Mouse (Mus musculus): Measurements from ENCODE around the gene Ddx23. TPM values are rescaled to one million over a fixed set of nuclear protein-coding genes. Genes with fewer than 3 reads are reported as not detected.

Gene Ddx23
- polyA plus RNA-seq, 1 experiment: 30.2 TPM

DNA sequence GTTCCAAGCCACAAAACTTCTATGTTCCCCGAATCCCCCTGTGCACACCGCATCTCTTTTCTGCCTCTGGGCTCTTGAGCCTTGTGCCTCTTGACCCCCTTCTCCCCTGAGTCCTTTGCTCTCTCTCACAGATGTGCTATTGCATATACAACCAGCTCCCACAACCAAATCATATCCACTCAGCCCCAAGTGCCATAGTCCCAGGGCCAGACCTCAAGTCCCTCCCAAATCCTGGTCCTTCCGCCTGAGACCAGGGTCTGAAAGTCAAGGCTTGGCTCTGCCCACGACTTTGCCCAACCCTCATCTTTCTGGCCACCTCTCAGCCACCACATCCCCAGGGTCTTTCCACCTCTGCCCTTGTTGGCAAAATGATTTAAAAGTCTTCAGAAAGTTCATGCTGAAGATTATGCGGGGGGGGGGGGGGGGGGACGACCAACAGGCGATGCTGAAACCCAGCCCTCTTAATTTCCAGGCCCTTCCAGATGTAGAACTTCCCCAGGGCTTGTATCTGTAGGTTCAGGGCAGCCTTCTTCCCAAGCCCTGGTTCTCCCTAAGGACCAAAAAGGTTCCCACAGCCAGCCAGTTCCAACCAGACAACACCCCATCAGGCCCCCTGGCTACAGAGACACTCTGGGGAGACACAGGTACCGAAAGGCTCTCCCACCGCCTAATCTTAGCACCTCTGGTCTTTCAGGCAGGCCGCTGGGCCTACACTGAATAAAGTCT, 54.5 kb downstream of the Ddx23 start:
- DNase-seq (ENCODE audit: low read depth): no peak

DNA sequence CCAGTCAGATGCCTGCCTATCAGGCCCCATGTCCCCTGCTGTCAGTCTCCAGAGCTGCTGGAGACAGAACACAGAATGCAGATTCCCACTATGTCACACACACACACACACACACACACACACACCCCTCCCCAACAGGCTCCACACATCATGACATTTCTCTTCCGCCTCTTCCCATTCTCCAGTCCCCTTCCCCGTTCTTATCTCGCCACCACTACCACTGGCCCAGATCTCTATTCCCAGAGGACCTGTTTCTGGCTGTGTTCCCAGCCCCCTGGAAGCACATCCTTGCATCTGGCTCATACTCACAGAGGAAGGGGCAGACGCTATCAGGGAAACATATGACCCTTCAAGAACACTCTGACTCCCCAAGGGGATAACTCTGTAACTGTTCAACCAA, 55.1 kb downstream of the Ddx23 start:
- DNase-seq (ENCODE audit: low read depth): no peak

DNA sequence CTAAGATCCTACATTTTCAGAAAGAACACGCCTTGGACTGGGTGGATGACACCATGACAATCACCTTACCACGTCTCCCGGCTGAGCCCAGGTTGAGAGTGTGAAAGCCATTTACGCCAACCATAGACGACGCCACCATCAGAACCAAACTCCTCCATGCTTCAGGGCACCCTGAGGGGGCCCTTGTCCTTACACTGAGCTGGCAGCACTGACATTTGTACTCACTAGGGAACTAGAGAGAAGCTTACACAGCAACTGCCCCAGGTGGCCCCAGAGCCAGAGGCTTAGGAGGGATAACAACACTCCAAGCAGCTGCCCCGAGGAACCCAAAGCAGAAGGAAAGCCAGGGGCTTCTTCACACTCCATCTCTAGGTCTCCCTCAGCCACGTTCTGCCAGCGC, 56.0 kb downstream of the Ddx23 start:
- DNase-seq (ENCODE audit: low read depth): no peak

- no peak for DNase-seq (ENCODE audit: low read depth)
Observed at GRCm38 (mm10) chr15:98606051-98606536, 56.6 kb downstream of the Ddx23 start.

DNA sequence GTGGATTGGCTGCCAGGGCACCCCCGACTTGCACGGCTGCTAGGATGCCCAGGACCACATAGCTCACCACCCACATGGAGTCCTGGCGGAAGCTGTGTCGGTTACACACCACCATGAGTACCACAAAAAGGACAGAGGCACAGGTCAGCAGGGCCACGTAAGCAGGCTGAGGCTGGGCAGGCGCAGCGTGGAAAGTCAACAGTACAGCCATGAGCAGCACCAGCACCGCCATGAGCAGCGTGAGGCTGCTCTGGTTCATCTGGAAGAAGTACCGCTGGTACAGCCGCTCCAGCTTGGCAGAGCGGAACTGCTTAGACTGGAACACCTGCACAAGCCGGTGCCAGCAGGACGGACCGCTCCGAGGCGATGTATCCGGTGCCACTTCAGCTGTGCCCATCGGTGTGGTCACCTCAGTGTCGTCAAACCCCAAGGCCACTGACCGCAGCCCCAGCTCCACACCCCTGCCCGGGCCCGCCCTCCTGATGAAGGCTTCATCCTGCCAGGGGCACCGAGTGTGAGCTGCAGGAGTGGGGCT, 58.6 kb downstream of the Ddx23 start:
- no peak for DNase-seq (ENCODE audit: low read depth)

GRCm38 (mm10) chr15:98602921-98603458, 59.7 kb downstream of the Ddx23 start:
- no peak for DNase-seq (ENCODE audit: low read depth)

DNA sequence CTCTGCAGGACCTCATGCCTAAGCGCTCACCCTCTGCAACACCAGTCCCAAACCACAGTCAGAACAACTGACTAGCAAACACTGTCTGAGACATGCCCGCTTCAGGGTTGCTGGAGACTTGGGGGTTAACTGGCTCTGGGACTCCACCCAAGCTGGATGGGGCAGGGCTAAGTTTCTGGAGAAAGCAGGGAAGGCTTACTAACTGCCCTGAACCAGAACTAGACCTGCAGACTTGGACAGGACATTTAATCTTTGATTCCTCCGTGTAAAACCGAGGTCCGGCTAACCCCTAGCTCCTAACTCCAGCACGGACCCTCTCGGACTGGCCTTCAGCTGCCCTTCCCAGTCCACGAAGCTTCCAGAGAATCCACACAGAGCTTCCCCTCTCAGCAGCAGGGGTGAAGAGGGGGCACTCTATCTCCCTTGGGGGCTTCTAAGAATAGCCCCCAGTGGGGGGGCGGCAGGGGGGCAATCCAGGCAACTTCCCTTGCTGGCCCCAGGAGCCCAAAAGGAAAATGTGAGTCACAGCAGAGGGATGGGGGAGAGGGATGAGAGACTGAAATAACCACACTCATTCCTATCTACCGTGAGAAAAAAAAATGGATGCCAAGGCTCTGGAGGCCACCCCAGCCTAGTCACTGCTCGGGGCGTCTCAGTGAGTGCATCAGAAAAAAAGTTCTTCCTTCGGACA, 60.4 kb downstream of the Ddx23 start:
- DNase-seq (ENCODE audit: low read depth): no peak

GRCm38 (mm10) chr15:98601832-98602190, 60.9 kb downstream of the Ddx23 start:
- DNase-seq (ENCODE audit: low read depth): no peak

- no peak for DNase-seq (ENCODE audit: low read depth)
Observed at GRCm38 (mm10) chr15:98600036-98600709, 62.5 kb downstream of the Ddx23 start.

DNA sequence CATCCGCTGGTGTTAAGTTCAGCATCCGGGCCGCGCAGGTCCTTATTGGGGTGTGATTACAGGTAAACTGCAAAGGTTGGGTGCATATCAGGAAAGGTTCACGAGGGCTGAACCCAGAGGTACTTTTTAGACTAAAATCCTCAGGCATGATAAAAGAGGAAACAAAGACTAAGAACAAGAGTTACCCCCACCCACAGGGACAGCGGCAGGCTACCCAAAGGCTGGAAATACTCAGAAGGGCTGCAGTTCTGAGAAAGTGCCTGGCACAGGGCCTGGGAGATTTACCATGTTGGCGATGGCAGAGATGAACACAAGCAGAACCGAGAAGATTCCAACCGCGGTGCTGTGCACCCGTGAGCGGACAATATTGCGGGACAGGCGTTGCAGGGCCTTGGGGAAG, 66.1 kb downstream of the Ddx23 start:
- DNase-seq (ENCODE audit: low read depth): no peak

Other genes starting within 250 kb of the Ddx23 start
- not detected in 2 replicates for gene Olfr282, start 231.7 kb downstream of the Ddx23 start, polyA plus RNA-seq (2012; rRNA removed)
- not detected in 2 replicates for gene Olfr281, start 210.3 kb downstream of the Ddx23 start, polyA plus RNA-seq (2012; rRNA removed)
- not detected in 2 replicates for gene OR5BS1P, start 193.0 kb downstream of the Ddx23 start, polyA plus RNA-seq (2012; rRNA removed)
- 0.15 and 0.24 TPM in 2 replicates for gene Lalba, start 180.2 kb downstream of the Ddx23 start, polyA plus RNA-seq (2012; rRNA removed)
- not detected in 2 replicates for gene Olfr279, start 170.5 kb downstream of the Ddx23 start, polyA plus RNA-seq (2012; rRNA removed)
- 38.4 and 41.0 TPM in 2 replicates for gene Kansl2, start 128.6 kb downstream of the Ddx23 start, polyA plus RNA-seq (2012; rRNA removed)
- 12.0 and 13.2 TPM in 2 replicates for gene Ccnt1, start 92.0 kb downstream of the Ddx23 start, polyA plus RNA-seq (2012; rRNA removed)
- 0.58 and 1.3 TPM in 2 replicates for gene 4930415O20Rik, start 91.9 kb downstream of the Ddx23 start, polyA plus RNA-seq (2012; rRNA removed)
- 84.8 and 91.2 TPM in 2 replicates for gene Adcy6, start 52.8 kb downstream of the Ddx23 start, polyA plus RNA-seq (2012; rRNA removed)
- gene Cacnb3, start 32.1 kb downstream of the Ddx23 start, polyA plus RNA-seq (2012; rRNA removed): 13.7 and 16.1 TPM in 2 replicates
- gene Rnd1, start 14.6 kb upstream of the Ddx23 start, polyA plus RNA-seq (2012; rRNA removed): 2.6 and 4.8 TPM in 2 replicates
- gene Ccdc65, start 45.3 kb upstream of the Ddx23 start, polyA plus RNA-seq (2012; rRNA removed): 0.73 and 1.6 TPM in 2 replicates
- 59.6 and 73.5 TPM in 2 replicates for gene Fkbp11, start 65.3 kb upstream of the Ddx23 start, polyA plus RNA-seq (2012; rRNA removed)
- 149 and 209 TPM in 2 replicates for gene Arf3, start 100.3 kb upstream of the Ddx23 start, polyA plus RNA-seq (2012; rRNA removed)
- 2.7 and 3.7 TPM in 2 replicates for gene Wnt10b, start 115.3 kb upstream of the Ddx23 start, polyA plus RNA-seq (2012; rRNA removed)
- 0.05 TPM in 1 of 2 replicates, not detected in the other for gene Wnt1, start 127.0 kb upstream of the Ddx23 start, polyA plus RNA-seq (2012; rRNA removed)
- gene Ddn, start 146.6 kb upstream of the Ddx23 start, polyA plus RNA-seq (2012; rRNA removed): 0.05 and 0.11 TPM in 2 replicates
- gene Prkag1, start 168.6 kb upstream of the Ddx23 start, polyA plus RNA-seq (2012; rRNA removed): 83.3 and 101 TPM in 2 replicates
- 14.9 and 24.3 TPM in 2 replicates for gene Kmt2d, start 208.3 kb upstream of the Ddx23 start, polyA plus RNA-seq (2012; rRNA removed)
- gene Rhebl1, start 231.6 kb upstream of the Ddx23 start, polyA plus RNA-seq (2012; rRNA removed): 1.8 and 3.2 TPM in 2 replicates
- 1.7 and 2.1 TPM in 2 replicates for gene Dhh, start 235.6 kb upstream of the Ddx23 start, polyA plus RNA-seq (2012; rRNA removed)